Mouse (Mus musculus) embryonic fibroblast, embryonic 13.5 days (primary cell): ENCODE results near the gene Anxa4. TPM values are rescaled to one million over a fixed set of nuclear protein-coding genes. Genes with fewer than 3 reads are reported as not detected.

ENCODE experiments used
- H3K27ac ChIP-seq: 2 replicates; pipeline ENCODE4 v1.5.1; 2012; ENCODE audit warnings: low read length, control low read depth, inconsistent platforms; ENCODE audit not compliant: insufficient read depth
- H3K4me1 ChIP-seq: 2 replicates; pipeline ENCODE4 v1.6.1; 2011; ENCODE audit warnings: low read length; ENCODE audit not compliant: control insufficient read depth, insufficient read depth
- H3K4me3 ChIP-seq: 2 replicates; pipeline ENCODE4 v1.5.1; 2011; ENCODE audit warnings: mild to moderate bottlenecking, control low read depth, low read length; ENCODE audit not compliant: insufficient read depth
- CTCF ChIP-seq: IDR thresholded peaks from 2 replicates; pipeline ENCODE4 v1.5.1; 2011; ENCODE audit warnings: mild to moderate bottlenecking, control low read depth, low read length, moderate library complexity, borderline replicate concordance; ENCODE audit not compliant: insufficient read depth
- POLR2A ChIP-seq: IDR thresholded peaks from 2 replicates; pipeline ENCODE4 v1.6.1; 2011; ENCODE audit warnings: low read depth, mild to moderate bottlenecking, control low read depth, low read length, moderate library complexity
- polyA plus RNA-seq: library from polyadenylated mRNA; stranded (reverse); fragments of >200 nt; gene quantifications from 2 replicates; pipeline ENCODE4 v1.2.4, GENCODE M21; 2011; ENCODE audit warnings: low read depth; ENCODE audit not compliant: missing spikeins, insufficient read length

Anxa4 gene
- polyA plus RNA-seq, 1 experiment, result 105 TPM

DNA sequence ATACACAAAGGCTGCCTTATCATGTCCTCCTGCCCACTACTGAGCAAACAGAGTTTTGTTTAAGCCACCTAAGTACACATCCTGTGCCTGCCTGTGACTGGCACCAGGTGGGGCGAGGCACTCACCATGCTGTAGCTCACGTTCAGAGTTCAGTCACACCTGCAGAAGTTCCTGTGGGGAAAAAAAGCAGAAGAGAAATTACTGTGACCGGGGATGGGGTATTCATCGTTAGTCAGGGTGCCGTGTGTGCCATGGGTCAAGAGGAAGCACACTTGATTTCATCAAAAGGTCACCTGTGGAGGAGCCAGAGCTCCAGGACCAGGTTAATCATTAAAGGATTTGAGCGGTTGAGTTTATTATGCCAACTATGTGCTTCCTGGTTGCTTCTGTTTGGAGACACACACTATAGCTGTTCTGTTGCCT lies 27.7 kb downstream of the Anxa4 start:
- no peak overlapping the region for H3K27ac ChIP-seq
- peaks cover 2% of the 10 kb centered on the region for H3K4me1 ChIP-seq
- no peak overlapping the region for H3K4me3 ChIP-seq
- TF ChIP-seq CTCF, result no peak
- TF ChIP-seq POLR2A, result no peak

DNA sequence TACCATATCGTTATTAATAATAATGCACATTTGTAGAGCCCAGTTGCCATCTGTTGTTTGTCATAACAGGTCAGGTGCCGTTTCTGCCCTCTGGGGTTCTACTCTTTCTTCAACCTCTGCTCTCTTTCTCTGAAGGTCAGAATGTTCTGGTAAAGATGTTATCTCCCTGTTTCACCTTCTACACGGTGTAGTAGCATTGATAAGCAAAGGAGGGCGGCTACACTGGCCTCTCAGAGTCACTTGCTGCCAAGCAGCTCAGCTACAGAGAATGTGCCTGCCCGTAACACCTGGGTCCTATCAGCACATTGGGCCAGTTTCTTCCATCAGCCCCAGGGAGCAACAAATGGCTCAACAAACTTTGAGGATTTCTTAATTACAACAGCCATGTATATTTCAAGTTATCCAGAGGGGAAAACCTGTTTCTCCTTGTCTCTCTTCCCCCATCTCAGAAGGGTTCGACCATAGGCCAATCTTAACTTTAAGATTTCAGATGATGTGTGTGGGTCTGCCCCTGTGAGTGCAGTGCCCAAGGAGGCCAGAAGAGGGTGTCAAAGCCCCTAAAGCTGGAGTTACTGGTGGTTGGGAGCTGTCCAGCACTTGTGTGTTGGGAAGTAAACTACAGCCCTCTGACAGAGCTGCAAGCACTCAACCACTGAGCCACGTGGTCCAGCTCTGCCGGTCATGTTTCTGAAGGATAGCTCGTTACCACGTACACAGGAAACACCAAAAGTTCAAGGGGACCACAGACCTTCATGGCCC lies 39.1 kb downstream of the Anxa4 start:
- H3K4me3 ChIP-seq, result no peak overlapping the region
- H3K27ac ChIP-seq, result no peak overlapping the region
- H3K4me1 ChIP-seq, result no peaks in the 10 kb centered on the region
- no peak for TF ChIP-seq POLR2A
- no peak for TF ChIP-seq CTCF

DNA sequence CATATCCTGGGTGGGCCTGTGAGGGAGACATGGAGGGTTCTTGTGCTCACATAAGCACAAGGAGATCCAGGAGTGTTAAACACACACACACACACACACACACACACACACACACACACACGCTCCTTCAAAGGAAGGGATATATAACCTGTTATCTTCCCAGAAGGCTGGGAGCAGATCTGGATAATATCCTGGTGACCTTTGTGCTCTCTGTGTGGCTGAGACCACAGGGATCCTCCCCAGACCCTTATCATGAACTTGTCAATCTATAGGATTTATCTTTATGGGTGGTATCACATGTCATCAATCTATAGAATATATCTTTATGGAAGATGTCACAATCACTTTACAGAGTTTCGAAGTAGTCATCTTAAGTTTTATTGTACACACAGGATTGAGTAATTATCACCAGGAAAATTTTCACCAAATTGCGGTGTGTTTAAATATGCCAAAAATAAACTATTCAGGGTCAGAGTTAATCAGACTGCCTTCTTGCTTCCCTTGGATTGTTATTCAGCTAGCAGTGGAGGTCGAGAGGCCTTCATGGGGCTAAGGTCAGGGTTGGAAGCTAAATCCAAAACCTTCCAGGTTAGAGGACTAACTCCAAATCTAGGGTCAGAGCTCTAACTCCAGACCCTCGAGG lies 40.4 kb downstream of the Anxa4 start:
- Histone ChIP-seq H3K27ac (no peak overlapping the region), H3K4me3 (no peak overlapping the region), H3K4me1 (no peaks in the 10 kb centered on the region)
- no peak for TF ChIP-seq POLR2A
- no peak for TF ChIP-seq CTCF

DNA sequence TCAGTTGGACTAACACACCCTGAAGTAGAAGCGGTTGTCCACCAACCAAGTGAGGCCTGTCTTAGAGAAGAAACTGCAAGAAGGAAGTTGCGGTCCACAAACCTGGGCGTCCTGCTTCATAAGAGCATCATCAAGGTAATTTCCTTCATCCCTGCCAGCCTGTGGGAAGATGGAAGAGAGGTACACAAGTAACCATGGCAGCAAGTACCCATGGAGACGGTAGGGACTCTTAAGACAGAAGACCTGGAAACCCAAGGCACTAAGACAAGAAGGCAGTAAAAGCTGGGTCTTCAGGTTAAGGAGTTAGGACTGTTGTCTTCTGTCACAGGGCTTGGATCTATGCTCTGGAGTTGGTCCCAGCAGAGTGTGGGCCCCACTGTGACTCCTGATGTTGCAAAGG lies 42.4 kb downstream of the Anxa4 start:
- H3K4me3 ChIP-seq, result no peak overlapping the region
- no peaks in the 10 kb centered on the region for H3K4me1 ChIP-seq
- no peak for TF ChIP-seq POLR2A
- TF ChIP-seq CTCF, result no peak
- no peak overlapping the region for H3K27ac ChIP-seq

DNA sequence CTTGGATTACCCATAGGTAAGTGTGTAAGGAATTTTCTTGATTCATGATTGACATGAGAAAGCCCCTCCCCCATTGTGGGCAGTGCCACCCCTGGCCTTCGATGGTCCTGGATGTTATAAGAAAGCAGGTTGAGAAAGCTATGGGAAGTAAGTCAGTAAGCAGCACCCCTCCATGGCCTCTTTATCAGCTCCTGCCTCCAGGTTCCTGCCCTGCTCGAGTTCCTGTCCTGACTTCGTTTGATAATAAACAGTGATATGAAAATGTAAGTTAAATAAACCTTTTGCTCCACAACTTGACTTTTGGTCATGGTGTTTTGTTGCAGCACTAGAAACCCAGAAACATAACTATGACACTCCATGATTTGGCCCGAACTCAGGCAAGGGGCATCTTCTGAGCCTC lies 43.6 kb downstream of the Anxa4 start:
- H3K27ac ChIP-seq, result no peak overlapping the region
- H3K4me1 ChIP-seq, result no peaks in the 10 kb centered on the region
- TF ChIP-seq CTCF, result no peak
- TF ChIP-seq POLR2A, result no peak
- no peak overlapping the region for H3K4me3 ChIP-seq

DNA sequence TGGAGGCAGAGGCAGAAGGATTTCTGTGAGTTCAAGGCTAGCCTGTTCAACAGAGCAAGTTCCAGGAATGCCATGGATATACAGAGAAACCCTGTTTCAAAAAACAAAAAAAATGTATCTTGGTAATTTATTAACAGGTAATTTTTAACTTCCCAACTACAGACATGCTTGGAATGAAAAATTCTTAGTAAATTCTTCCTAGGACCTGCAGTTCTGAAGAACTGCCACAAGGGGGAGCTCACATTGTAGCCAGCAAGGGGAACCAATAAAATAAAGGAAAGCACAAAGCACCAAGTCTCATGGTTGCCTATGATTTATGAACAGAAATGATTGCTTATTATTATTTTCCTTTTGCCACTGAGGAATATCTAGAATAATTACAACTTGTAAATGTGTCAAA lies 46.2 kb downstream of the Anxa4 start:
- no peak overlapping the region for H3K4me3 ChIP-seq
- H3K4me1 ChIP-seq, result no peaks in the 10 kb centered on the region
- H3K27ac ChIP-seq, result no peak overlapping the region
- TF ChIP-seq CTCF, result no peak
- no peak for TF ChIP-seq POLR2A

DNA sequence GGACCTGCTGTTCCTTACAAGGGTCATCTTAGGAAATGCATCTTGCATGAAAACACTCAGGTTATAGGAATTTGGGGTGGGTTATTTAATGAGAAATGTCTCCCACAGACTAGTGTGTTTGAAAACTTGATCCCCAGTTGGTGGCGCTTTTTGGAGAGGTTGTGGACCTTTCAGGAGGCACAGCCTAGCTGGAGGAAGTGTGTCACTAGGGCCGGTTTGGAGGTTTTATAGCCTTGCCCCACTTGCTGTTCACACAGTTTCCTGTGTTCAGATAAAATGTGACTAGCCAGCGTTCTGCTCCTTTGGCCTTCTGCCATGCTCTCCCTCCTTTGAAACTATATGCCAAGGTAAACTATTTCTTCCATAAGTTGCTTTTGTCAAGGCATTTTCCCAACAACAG lies 52.7 kb downstream of the Anxa4 start:
- H3K4me3 ChIP-seq, result no peak overlapping the region
- TF ChIP-seq CTCF (no peak), POLR2A (no peak)

DNA sequence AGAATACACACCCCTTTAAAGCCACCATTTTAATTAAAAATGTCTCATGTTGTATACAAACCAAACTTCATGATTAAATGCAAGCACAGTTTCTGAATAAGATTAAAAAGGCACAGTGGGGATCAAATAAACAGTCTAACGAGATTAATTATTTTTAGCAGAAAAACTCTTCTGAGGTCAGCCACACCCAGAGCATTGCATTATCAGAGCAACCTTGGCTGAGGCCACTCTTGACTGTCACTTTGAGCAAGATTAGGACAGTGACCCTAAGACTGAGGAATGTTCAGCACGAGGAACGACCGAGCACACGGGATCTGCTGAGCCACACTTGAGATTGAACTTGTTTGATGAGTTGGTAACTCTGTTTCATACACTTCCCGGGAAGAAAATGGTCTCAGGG lies 56.6 kb downstream of the Anxa4 start:
- H3K4me3 ChIP-seq, result no peak overlapping the region
- TF ChIP-seq POLR2A, result no peak
- no peak for TF ChIP-seq CTCF
- no peaks in the 10 kb centered on the region for H3K4me1 ChIP-seq
- H3K27ac ChIP-seq, result no peak overlapping the region

More for the DNA sequence above, 52.7 kb downstream of the Anxa4 start:
- no peaks in the 10 kb centered on the region for H3K4me1 ChIP-seq
- H3K27ac ChIP-seq, result no peak overlapping the region

DNA sequence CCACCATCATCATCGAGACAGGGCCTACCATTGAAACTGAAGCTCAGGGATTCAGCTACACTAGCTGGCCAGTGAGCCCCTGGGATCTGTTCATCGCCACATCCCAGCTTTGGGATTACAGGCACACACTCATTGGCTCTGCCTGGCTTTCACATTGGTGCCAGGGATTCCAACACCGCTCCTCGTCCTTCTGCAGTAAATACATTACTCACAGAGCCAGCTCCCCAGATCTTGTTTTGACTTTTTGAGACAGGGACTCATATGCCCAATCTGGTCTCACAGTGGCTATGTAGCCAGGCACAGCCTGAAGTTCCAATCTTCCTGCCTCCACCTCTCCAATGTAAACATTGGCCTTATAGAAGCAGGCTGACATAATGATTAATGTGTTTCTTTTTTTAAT lies 57.1 kb downstream of the Anxa4 start:
- no peak for TF ChIP-seq CTCF
- no peak for TF ChIP-seq POLR2A
- Histone ChIP-seq H3K4me1 (no peaks in the 10 kb centered on the region), H3K4me3 (no peak overlapping the region), H3K27ac (no peak overlapping the region)

DNA sequence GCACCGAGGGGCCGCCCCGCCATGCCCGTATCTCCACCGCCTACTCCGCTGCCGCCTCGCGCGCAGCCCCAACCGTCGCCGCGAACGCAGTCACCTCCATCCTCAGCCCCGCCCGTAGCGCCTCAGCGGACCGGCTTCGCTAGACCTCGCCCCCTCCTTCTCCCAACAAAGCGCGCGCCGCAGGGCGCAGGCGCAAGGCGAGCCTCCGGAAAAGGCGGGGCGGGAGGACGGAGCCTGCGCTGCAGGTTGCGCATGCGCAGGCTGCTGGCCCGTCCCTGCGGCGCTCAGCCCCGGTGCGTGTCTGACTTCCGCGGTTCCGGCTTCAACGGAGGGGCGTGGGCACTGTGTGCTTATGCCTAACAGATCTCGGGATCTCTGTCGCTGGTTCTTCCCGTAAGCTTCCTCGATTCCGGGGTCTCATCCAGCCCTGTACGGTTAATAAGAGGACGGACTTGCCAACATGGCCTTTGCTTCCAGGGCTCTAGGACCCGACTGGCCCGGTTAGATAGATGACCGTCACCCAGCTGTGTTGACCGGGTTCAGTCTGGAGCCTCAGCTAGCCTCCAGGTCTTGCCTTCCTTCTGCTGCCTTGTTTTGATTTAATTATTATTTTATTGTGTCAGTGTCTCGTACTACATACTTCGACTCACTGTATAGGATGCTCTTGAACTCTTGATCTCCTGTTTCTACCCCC lies 60.1 kb downstream of the Anxa4 start, which contains the start of gene Gmcl1:
Gene Gmcl1, minus strand, starts transcription at position 201 of the 694 bp plus-strand sequence.
- Histone ChIP-seq H3K27ac (peak within 1 kb of the TSS; percentile 29; the same call in 1 of the 2 replicates), H3K4me1 (no peaks in the 10 kb centered on the region), H3K4me3 (peak within 1 kb of the TSS; percentile 73)
- no peak for TF ChIP-seq CTCF
- peak; percentile 92 for TF ChIP-seq POLR2A
